Mouse (Mus musculus): ENCODE results near the gene Ecel1. TPM values are rescaled to one million over a fixed set of nuclear protein-coding genes. Genes with fewer than 3 reads are reported as not detected.

Ecel1 gene
- polyA plus RNA-seq, 1 experiment from 2014 or later, result 1.2 TPM

GRCm38 (mm10) chr1:87159396-87159795 is 3.1 kb upstream of the Ecel1 start:
- Histone ChIP-seq H3K27ac (replicated peaks) (no peak overlapping the region), H3K4me1 (peaks cover 32% of the 10 kb centered on the region), H3K36me3 (replicated peaks) (no peaks in the 10 kb centered on the region), H3K9me3 (no peaks in the 10 kb centered on the region), H3K4me3 (no peak overlapping the region), H3K27me3 (replicated peaks; ENCODE audit: low read depth, poor library complexity, severe bottlenecking) (peaks cover 98% of the 10 kb centered on the region)
- no peak for DNase-seq (ENCODE audit: low spot score)
- WGBS, result 90% methylated on average over 3 of the region's 3 CpGs

GRCm38 (mm10) chr1:87155531-87156198 is 656 bp downstream of the Ecel1 start:
- Histone ChIP-seq H3K4me1 (peaks cover 33% of the 10 kb centered on the region), H3K4me3 (peak overlapping the region; percentile 57), H3K27ac (replicated peaks) (no peak overlapping the region; the same call in 1 of the 2 replicates), H3K36me3 (replicated peaks) (no peaks in the 10 kb centered on the region), H3K9me3 (no peaks in the 10 kb centered on the region), H3K27me3 (replicated peaks; ENCODE audit: low read depth, poor library complexity, severe bottlenecking) (peaks cover 99% of the 10 kb centered on the region)
- under 1% methylated on average over 52 of the region's 56 CpGs for WGBS
- peak; percentile 71 for DNase-seq (ENCODE audit: low spot score)

- DNase-seq (ENCODE audit: low spot score), result peak; percentile 53
- no peak overlapping the region; the same call in 1 of the 2 replicates for H3K27ac ChIP-seq (replicated peaks)
Measured at GRCm38 (mm10) chr1:87154501-87155120, 1.7 kb downstream of the Ecel1 start.

GRCm38 (mm10) chr1:87153776-87154500 is 2.4 kb downstream of the Ecel1 start:
- Histone ChIP-seq H3K27ac (replicated peaks) (no peak overlapping the region), H3K27me3 (replicated peaks; ENCODE audit: low read depth, poor library complexity, severe bottlenecking) (peaks cover 100% of the 10 kb centered on the region), H3K4me1 (peaks cover 40% of the 10 kb centered on the region), H3K4me3 (peak overlapping the region; percentile 57), H3K36me3 (replicated peaks) (no peaks in the 10 kb centered on the region), H3K9me3 (no peaks in the 10 kb centered on the region)
- under 1% methylated on average over 72 of the region's 72 CpGs for WGBS
- peak; percentile 51 for DNase-seq (ENCODE audit: low spot score)

More at GRCm38 (mm10) chr1:87154501-87155120, 1.7 kb downstream of the Ecel1 start:
- Histone ChIP-seq H3K9me3 (no peaks in the 10 kb centered on the region), H3K27me3 (replicated peaks; ENCODE audit: low read depth, poor library complexity, severe bottlenecking) (peaks cover 100% of the 10 kb centered on the region), H3K36me3 (replicated peaks) (no peaks in the 10 kb centered on the region), H3K4me3 (peak overlapping the region; percentile 57), H3K4me1 (peaks cover 34% of the 10 kb centered on the region)
- 2% methylated on average over 58 of the region's 58 CpGs for WGBS

- H3K36me3 ChIP-seq (replicated peaks), result no peaks in the 10 kb centered on the region
- peaks cover 89% of the 10 kb centered on the region for H3K27me3 ChIP-seq (replicated peaks; ENCODE audit: low read depth, poor library complexity, severe bottlenecking)
- H3K4me1 ChIP-seq, result peaks cover 38% of the 10 kb centered on the region
- 85% methylated on average over 6 of the region's 6 CpGs for WGBS
- no peak for DNase-seq (ENCODE audit: low spot score)
- no peaks in the 10 kb centered on the region for H3K9me3 ChIP-seq
- H3K4me3 ChIP-seq, result no peak overlapping the region
- H3K27ac ChIP-seq (replicated peaks), result no peak overlapping the region
Measured at GRCm38 (mm10) chr1:87151286-87151685, 5.0 kb downstream of the Ecel1 start.

GRCm38 (mm10) chr1:87149422-87149821 is 6.9 kb downstream of the Ecel1 start:
- H3K9me3 ChIP-seq, result no peaks in the 10 kb centered on the region
- peaks cover 20% of the 10 kb centered on the region for H3K4me1 ChIP-seq
- no peaks in the 10 kb centered on the region for H3K36me3 ChIP-seq (replicated peaks)
- no peak overlapping the region for H3K27ac ChIP-seq (replicated peaks)
- 23% methylated on average over 13 of the region's 13 CpGs for WGBS
- DNase-seq (ENCODE audit: low spot score), result peak; percentile 52
- peaks cover 70% of the 10 kb centered on the region for H3K27me3 ChIP-seq (replicated peaks; ENCODE audit: low read depth, poor library complexity, severe bottlenecking)
- peak overlapping the region; percentile 21 for H3K4me3 ChIP-seq

- no peak for DNase-seq (ENCODE audit: low spot score)
- 84% methylated on average over 10 of the region's 10 CpGs for WGBS
Measured at GRCm38 (mm10) chr1:87143141-87143540, 13.2 kb downstream of the Ecel1 start.

GRCm38 (mm10) chr1:87142456-87142855 is 13.9 kb downstream of the Ecel1 start:
- no peaks in the 10 kb centered on the region for H3K4me1 ChIP-seq
- DNase-seq (ENCODE audit: low spot score), result no peak
- no peaks in the 10 kb centered on the region for H3K36me3 ChIP-seq (replicated peaks)
- WGBS, result 83% methylated on average over 9 of the region's 9 CpGs
- peaks cover under 1% of the 10 kb centered on the region; the same call in 1 of the 2 replicates for H3K27me3 ChIP-seq (replicated peaks; ENCODE audit: low read depth, poor library complexity, severe bottlenecking)
- H3K9me3 ChIP-seq, result no peaks in the 10 kb centered on the region
- H3K4me3 ChIP-seq, result no peak overlapping the region
- no peak overlapping the region for H3K27ac ChIP-seq (replicated peaks)

More at GRCm38 (mm10) chr1:87143141-87143540, 13.2 kb downstream of the Ecel1 start:
- H3K27me3 ChIP-seq (replicated peaks; ENCODE audit: low read depth, poor library complexity, severe bottlenecking), result peaks cover 7% of the 10 kb centered on the region; the same call in 1 of the 2 replicates
- no peak overlapping the region for H3K27ac ChIP-seq (replicated peaks)
- H3K9me3 ChIP-seq, result no peaks in the 10 kb centered on the region
- no peaks in the 10 kb centered on the region for H3K4me1 ChIP-seq
- H3K4me3 ChIP-seq, result no peak overlapping the region
- no peaks in the 10 kb centered on the region for H3K36me3 ChIP-seq (replicated peaks)

- H3K27ac ChIP-seq (replicated peaks), result no peak overlapping the region
- no peaks in the 10 kb centered on the region; the same call in 1 of the 2 replicates for H3K27me3 ChIP-seq (replicated peaks; ENCODE audit: low read depth, poor library complexity, severe bottlenecking)
- WGBS, result 77% methylated on average over 4 of the region's 4 CpGs
- no peaks in the 10 kb centered on the region for H3K36me3 ChIP-seq (replicated peaks)
- no peaks in the 10 kb centered on the region for H3K4me1 ChIP-seq
- no peaks in the 10 kb centered on the region for H3K9me3 ChIP-seq
- DNase-seq (ENCODE audit: low spot score), result no peak
- no peak overlapping the region for H3K4me3 ChIP-seq
Measured at GRCm38 (mm10) chr1:87141550-87141949, 14.8 kb downstream of the Ecel1 start.

- H3K4me3 ChIP-seq, result no peak overlapping the region
- DNase-seq (ENCODE audit: low spot score), result no peak
- no peak overlapping the region for H3K27ac ChIP-seq (replicated peaks)
- H3K36me3 ChIP-seq (replicated peaks), result no peaks in the 10 kb centered on the region
- H3K9me3 ChIP-seq, result no peaks in the 10 kb centered on the region
- peaks cover 32% of the 10 kb centered on the region for H3K27me3 ChIP-seq (replicated peaks; ENCODE audit: low read depth, poor library complexity, severe bottlenecking)
- H3K4me1 ChIP-seq, result peaks cover 8% of the 10 kb centered on the region; the same call in 1 of the 2 replicates
- 86% methylated on average over 4 of the region's 4 CpGs for WGBS
Measured at GRCm38 (mm10) chr1:87131803-87132202, 24.5 kb downstream of the Ecel1 start.

- Histone ChIP-seq H3K9me3 (no peaks in the 10 kb centered on the region), H3K27ac (replicated peaks) (no peak overlapping the region), H3K36me3 (replicated peaks) (no peaks in the 10 kb centered on the region), H3K4me1 (peaks cover 10% of the 10 kb centered on the region; the same call in 1 of the 2 replicates), H3K4me3 (peak overlapping the region; percentile 39), H3K27me3 (replicated peaks; ENCODE audit: low read depth, poor library complexity, severe bottlenecking) (peaks cover 60% of the 10 kb centered on the region)
- WGBS, result 5% methylated on average over 43 of the region's 43 CpGs
- peak; percentile 16 for DNase-seq (ENCODE audit: low spot score)
Measured at GRCm38 (mm10) chr1:87127206-87128030, 28.9 kb downstream of the Ecel1 start.

GRCm38 (mm10) chr1:87124673-87125072 is 31.6 kb downstream of the Ecel1 start, which contains the start of gene Akp3:
Akp3 (plus strand) TSS chr1:87124973.
- H3K27me3 ChIP-seq (replicated peaks; ENCODE audit: low read depth, poor library complexity, severe bottlenecking), result peaks cover 56% of the 10 kb centered on the region
- H3K9me3 ChIP-seq, result no peaks in the 10 kb centered on the region
- no peak within 1 kb of the TSS for H3K4me3 ChIP-seq
- WGBS, result 78% methylated on average over 6 of the region's 6 CpGs
- DNase-seq (ENCODE audit: low spot score), result no peak
- no peak within 1 kb of the TSS for H3K27ac ChIP-seq (replicated peaks)
- H3K36me3 ChIP-seq (replicated peaks), result no peaks in the 10 kb centered on the region
- H3K4me1 ChIP-seq, result peaks cover 11% of the 10 kb centered on the region; the same call in 1 of the 2 replicates

All from embryonic facial prominence, embryonic 10.5 days (tissue).